Mouse (Mus musculus) C2C12 (cell line): ENCODE measurements around the gene Rtl10. TPM values are rescaled to one million over a fixed set of nuclear protein-coding genes. Genes with fewer than 3 reads are reported as not detected.

Experiments
- H3K27me3 ChIP-seq: one replicate; pipeline ENCODE4 v1.6.1; 2011; ENCODE audit not compliant: control insufficient read depth, insufficient read depth, insufficient read length
- H3K36me3 ChIP-seq: one replicate; pipeline ENCODE4 v1.6.1; 2011; ENCODE audit not compliant: control insufficient read depth, insufficient read depth
- H3K4me3 ChIP-seq: one replicate; pipeline ENCODE4 v1.5.1; 2011; ENCODE audit warnings: mild to moderate bottlenecking, control low read depth; ENCODE audit not compliant: poor library complexity, insufficient read depth, severe bottlenecking
- H3K79me2 ChIP-seq: one replicate; pipeline ENCODE4 v1.6.1; 2011; ENCODE audit not compliant: control insufficient read depth, insufficient read depth
- H3K79me3 ChIP-seq: one replicate; pipeline ENCODE4 v1.6.1; 2011; ENCODE audit warnings: low read depth, control low read depth
- H3ac ChIP-seq: one replicate; pipeline ENCODE3; 2011; ENCODE audit warnings: low read depth; ENCODE audit not compliant: control insufficient read depth, insufficient read length
- CEBPB ChIP-seq: IDR thresholded peaks from one replicate; pipeline ENCODE4 v1.6.1; 2011; ENCODE audit warnings: low read depth, mild to moderate bottlenecking, control low read depth, moderate library complexity
- CTCF ChIP-seq: IDR thresholded peaks from one replicate; pipeline ENCODE4 v1.5.1; 2011; ENCODE audit not compliant: control insufficient read depth, insufficient read depth, insufficient read length
- FOSL1 ChIP-seq: IDR thresholded peaks from one replicate; pipeline ENCODE4 v1.8.0; 2011; ENCODE audit warnings: mild to moderate bottlenecking, low read length; ENCODE audit not compliant: poor library complexity, insufficient read depth, severe bottlenecking
- MAX ChIP-seq: IDR thresholded peaks from one replicate; pipeline ENCODE4 v1.6.1; 2011; ENCODE audit warnings: mild to moderate bottlenecking, control low read depth
- MYOD1 ChIP-seq: IDR thresholded peaks from one replicate; pipeline ENCODE4 v1.6.1; 2011; ENCODE audit warnings: low read depth; ENCODE audit not compliant: control insufficient read depth, insufficient read length
- MYOG ChIP-seq: IDR thresholded peaks from one replicate; pipeline ENCODE4 v1.6.1; 2011; ENCODE audit not compliant: control insufficient read depth, insufficient read length; ENCODE audit errors: extremely low read depth
- USF1 ChIP-seq: IDR thresholded peaks from one replicate; pipeline ENCODE4 v1.6.1; 2011; ENCODE audit warnings: low read depth, mild to moderate bottlenecking, control low read depth, moderate library complexity
- polyA plus RNA-seq: library from polyadenylated mRNA; unstranded; fragments of >200 nt; fragmentation: generic; extraction: Trizol; gene quantifications from one replicate; pipeline ENCODE4 v1.2.1, GENCODE M21; 2012; ENCODE audit warnings: missing spikeins

Rtl10 gene
- polyA plus RNA-seq, 1 experiment = 10.6 TPM

DNA sequence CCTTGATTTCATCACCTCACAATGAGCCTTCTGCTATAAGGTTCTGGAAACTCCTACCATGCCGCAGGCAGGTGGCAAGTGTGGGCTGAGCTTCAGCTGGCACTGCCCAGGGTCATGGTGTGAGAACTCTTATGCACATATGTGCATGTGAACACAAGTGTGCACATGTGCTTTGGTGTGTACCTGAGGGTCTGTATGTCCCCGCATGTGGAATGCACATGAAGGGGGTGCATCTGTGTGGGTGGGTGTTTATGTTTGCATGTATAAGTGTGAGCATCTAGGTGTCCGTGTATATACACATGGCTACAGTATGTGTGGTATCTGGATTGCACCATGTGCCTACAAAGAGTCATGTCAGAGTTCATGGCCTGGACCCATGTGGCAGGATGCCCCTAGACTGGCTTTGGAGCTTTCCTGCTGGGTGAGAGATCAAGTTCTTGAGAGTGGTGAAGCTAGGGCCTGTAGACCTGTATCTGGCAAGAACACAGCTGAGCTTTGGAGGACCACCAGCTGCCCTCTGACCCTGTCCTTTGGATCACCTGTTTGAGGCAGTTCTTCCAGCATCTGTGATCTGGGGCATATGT, 38.8 kb downstream of the Rtl10 start:
- TF ChIP-seq CEBPB = no peak
- no peak for TF ChIP-seq USF1
- no peak for TF ChIP-seq FOSL1
- TF ChIP-seq MYOG = no peak
- no peak overlapping the region for H3ac ChIP-seq
- H3K79me3 ChIP-seq = no peaks in the 10 kb centered on the region
- no peaks in the 10 kb centered on the region for H3K79me2 ChIP-seq
- no peaks in the 10 kb centered on the region for H3K36me3 ChIP-seq
- no peak overlapping the region for H3K4me3 ChIP-seq
- H3K27me3 ChIP-seq = no peaks in the 10 kb centered on the region

DNA sequence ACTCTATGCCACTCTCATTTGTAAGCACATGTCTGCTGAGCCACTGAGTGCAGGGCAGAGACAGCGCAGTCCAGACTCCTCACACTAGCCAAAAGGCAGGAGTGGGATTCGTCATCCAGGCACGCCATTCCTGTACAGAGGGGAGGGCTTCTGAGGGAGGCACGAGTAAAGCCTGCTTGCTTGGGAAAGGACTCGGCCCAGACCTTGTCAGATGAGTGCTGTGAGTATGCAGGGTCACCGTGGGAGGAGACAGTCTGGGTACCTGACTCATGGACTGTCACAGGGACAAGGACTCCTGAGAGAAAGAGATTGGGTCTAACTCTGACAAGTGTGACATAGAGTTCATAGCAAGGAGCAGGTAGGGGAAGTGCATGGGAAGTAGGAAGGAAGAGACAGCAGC, 40.6 kb downstream of the Rtl10 start:
- Histone ChIP-seq H3K79me2 (no peaks in the 10 kb centered on the region), H3K79me3 (no peaks in the 10 kb centered on the region), H3ac (no peak overlapping the region), H3K4me3 (no peak overlapping the region), H3K27me3 (no peaks in the 10 kb centered on the region), H3K36me3 (no peaks in the 10 kb centered on the region)
- TF ChIP-seq FOSL1 (no peak), MYOG (no peak), MAX (no peak), MYOD1 (no peak), USF1 (no peak), CEBPB (no peak), CTCF (no peak)

DNA sequence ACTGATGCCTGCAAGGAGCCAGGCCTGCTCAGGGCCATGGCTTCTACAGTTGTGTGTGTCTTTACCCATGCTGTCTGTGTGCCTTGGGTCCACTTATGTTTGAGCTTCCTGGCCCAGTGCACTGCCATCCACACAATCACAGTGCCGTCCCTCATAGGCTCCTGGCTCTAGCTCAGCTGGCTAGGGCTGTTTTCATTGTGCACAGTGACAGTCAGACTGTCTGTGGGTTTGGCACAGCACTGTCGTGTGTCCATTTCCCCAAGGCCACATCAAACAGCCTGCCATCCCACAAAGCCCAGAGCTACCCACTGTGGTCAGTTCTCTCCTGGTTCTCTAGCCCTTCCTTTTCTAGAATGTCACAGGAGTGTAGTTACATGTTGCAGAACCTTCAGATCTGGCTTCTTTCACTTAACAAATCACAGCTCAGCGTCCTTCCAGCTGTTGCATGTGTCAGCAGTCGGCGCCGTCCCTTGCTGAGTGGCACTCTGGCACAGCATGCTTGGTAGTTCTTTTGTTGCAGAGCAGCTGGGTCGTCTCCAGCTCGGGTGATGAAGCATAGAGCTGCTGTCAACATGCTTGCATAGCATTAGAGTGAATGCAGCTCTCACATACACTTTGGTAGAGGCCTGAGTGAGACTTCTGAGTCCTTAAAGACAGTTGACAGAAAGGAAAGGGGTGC, 44.6 kb downstream of the Rtl10 start:
- no peaks in the 10 kb centered on the region for H3K79me2 ChIP-seq
- H3ac ChIP-seq = no peak overlapping the region
- no peaks in the 10 kb centered on the region for H3K79me3 ChIP-seq
- H3K36me3 ChIP-seq = no peaks in the 10 kb centered on the region
- no peaks in the 10 kb centered on the region for H3K27me3 ChIP-seq
- no peak overlapping the region for H3K4me3 ChIP-seq
- no peak for TF ChIP-seq USF1
- TF ChIP-seq MYOD1 = peak; percentile 77
- no peak for TF ChIP-seq CEBPB

DNA sequence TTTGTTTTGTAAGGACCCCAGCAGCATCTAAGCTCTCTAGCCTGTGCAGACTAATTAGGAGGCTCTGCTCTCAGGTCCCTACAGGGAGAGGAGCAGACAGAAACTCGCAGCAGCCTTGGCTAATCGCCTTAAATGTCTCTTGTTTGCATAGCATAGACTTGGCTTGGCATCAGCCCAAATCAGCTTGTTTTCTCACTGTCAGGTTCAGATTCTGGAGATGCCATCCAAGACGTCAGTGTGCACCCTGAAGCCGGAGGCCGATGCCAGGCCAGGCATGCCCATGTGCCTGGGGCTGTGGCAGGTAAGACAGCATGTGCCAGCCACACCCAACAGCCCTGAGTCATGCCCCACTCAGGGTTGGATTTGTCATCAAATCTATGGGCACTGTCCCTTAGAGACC, 49.2 kb downstream of the Rtl10 start:
- H3K4me3 ChIP-seq = no peak overlapping the region
- no peaks in the 10 kb centered on the region for H3K27me3 ChIP-seq
- no peaks in the 10 kb centered on the region for H3K79me2 ChIP-seq
- H3K36me3 ChIP-seq = no peaks in the 10 kb centered on the region
- TF ChIP-seq CEBPB = no peak
- TF ChIP-seq CTCF = no peak
- TF ChIP-seq MYOD1 = no peak
- no peak for TF ChIP-seq USF1
- no peak overlapping the region for H3ac ChIP-seq
- H3K79me3 ChIP-seq = no peaks in the 10 kb centered on the region

Other genes starting within 250 kb of the Rtl10 start
- gene Gm49776, start 240.6 kb upstream of the Rtl10 start, polyA plus RNA-seq = 0.46 TPM
- gene Dgcr8, start 209.7 kb upstream of the Rtl10 start, polyA plus RNA-seq = 22.0 TPM
- 20.6 TPM for gene Tango2, start 150.8 kb upstream of the Rtl10 start, polyA plus RNA-seq
- 5.4 TPM for gene Arvcf, start 150.7 kb upstream of the Rtl10 start, polyA plus RNA-seq
- 19.4 TPM for gene Txnrd2, start 72.5 kb upstream of the Rtl10 start, polyA plus RNA-seq
- 96.2 TPM for gene Comt, start 72.0 kb upstream of the Rtl10 start, polyA plus RNA-seq
- gene Gnb1l, start 188 bp upstream of the Rtl10 start, polyA plus RNA-seq = 13.3 TPM
- gene Tbx1, start 91.8 kb downstream of the Rtl10 start, polyA plus RNA-seq = 12.1 TPM
- gene Gp1bb, start 123.5 kb downstream of the Rtl10 start, polyA plus RNA-seq = 6.4 TPM
- 5.3 TPM for gene Gm49601, start 127.5 kb downstream of the Rtl10 start, polyA plus RNA-seq
- gene Sept5, start 131.1 kb downstream of the Rtl10 start, polyA plus RNA-seq = 74.2 TPM